Mouse (Mus musculus): Measurements from ENCODE around the gene Cdk5r2. TPM values are rescaled to one million over a fixed set of nuclear protein-coding genes. Genes with fewer than 3 reads are reported as not detected.

Gene Cdk5r2
- polyA plus RNA-seq, 1 experiment: 90.9 TPM

- TF ChIP-seq CTCF (IDR thresholded peaks at IDR 0.05; ENCODE audit: borderline replicate concordance, extremely low read depth, insufficient read depth, insufficient read length): peak; percentile 93
- no peak for TF ChIP-seq POLR2A (IDR thresholded peaks at IDR 0.05; ENCODE audit: borderline replicate concordance, extremely low read depth, insufficient read depth, insufficient read length, poor library complexity, severe bottlenecking)
- DNase-seq (ENCODE audit: low read depth): peak; percentile 86
Measured at GRCm38 (mm10) chr1:74880785-74881360, 26.1 kb downstream of the Cdk5r2 start.

GRCm38 (mm10) chr1:74882055-74882734 lies 27.5 kb downstream of the Cdk5r2 start:
- DNase-seq (ENCODE audit: low read depth): no peak
- no peak for TF ChIP-seq POLR2A (IDR thresholded peaks at IDR 0.05; ENCODE audit: borderline replicate concordance, extremely low read depth, insufficient read depth, insufficient read length, poor library complexity, severe bottlenecking)
- TF ChIP-seq CTCF (IDR thresholded peaks at IDR 0.05; ENCODE audit: borderline replicate concordance, extremely low read depth, insufficient read depth, insufficient read length): no peak

GRCm38 (mm10) chr1:74882828-74883227 lies 28.1 kb downstream of the Cdk5r2 start:
- no peak for DNase-seq (ENCODE audit: low read depth)
- TF ChIP-seq POLR2A (IDR thresholded peaks at IDR 0.05; ENCODE audit: borderline replicate concordance, extremely low read depth, insufficient read depth, insufficient read length, poor library complexity, severe bottlenecking): no peak
- no peak for TF ChIP-seq CTCF (IDR thresholded peaks at IDR 0.05; ENCODE audit: borderline replicate concordance, extremely low read depth, insufficient read depth, insufficient read length)

- TF ChIP-seq POLR2A (IDR thresholded peaks at IDR 0.05; ENCODE audit: borderline replicate concordance, extremely low read depth, insufficient read depth, insufficient read length, poor library complexity, severe bottlenecking): no peak
- no peak for TF ChIP-seq CTCF (IDR thresholded peaks at IDR 0.05; ENCODE audit: borderline replicate concordance, extremely low read depth, insufficient read depth, insufficient read length)
- DNase-seq (ENCODE audit: low read depth): no peak
Measured at GRCm38 (mm10) chr1:74883441-74883840, 28.7 kb downstream of the Cdk5r2 start.

GRCm38 (mm10) chr1:74884196-74885141 lies 29.7 kb downstream of the Cdk5r2 start:
- no peak for DNase-seq (ENCODE audit: low read depth)
- TF ChIP-seq POLR2A (IDR thresholded peaks at IDR 0.05; ENCODE audit: borderline replicate concordance, extremely low read depth, insufficient read depth, insufficient read length, poor library complexity, severe bottlenecking): no peak
- TF ChIP-seq CTCF (IDR thresholded peaks at IDR 0.05; ENCODE audit: borderline replicate concordance, extremely low read depth, insufficient read depth, insufficient read length): no peak

- TF ChIP-seq POLR2A (IDR thresholded peaks at IDR 0.05; ENCODE audit: borderline replicate concordance, extremely low read depth, insufficient read depth, insufficient read length, poor library complexity, severe bottlenecking): no peak
- TF ChIP-seq CTCF (IDR thresholded peaks at IDR 0.05; ENCODE audit: borderline replicate concordance, extremely low read depth, insufficient read depth, insufficient read length): no peak
- DNase-seq (ENCODE audit: low read depth): no peak
Measured at GRCm38 (mm10) chr1:74885369-74886042, 30.8 kb downstream of the Cdk5r2 start, which contains the start of gene Fev. Fev (minus strand) TSS chr1:74885419.

- no peak for DNase-seq (ENCODE audit: low read depth)
- TF ChIP-seq CTCF (IDR thresholded peaks at IDR 0.05; ENCODE audit: borderline replicate concordance, extremely low read depth, insufficient read depth, insufficient read length): no peak
- TF ChIP-seq POLR2A (IDR thresholded peaks at IDR 0.05; ENCODE audit: borderline replicate concordance, extremely low read depth, insufficient read depth, insufficient read length, poor library complexity, severe bottlenecking): no peak
Measured at GRCm38 (mm10) chr1:74891513-74891912, 36.8 kb downstream of the Cdk5r2 start.

GRCm38 (mm10) chr1:74892351-74893133 lies 37.8 kb downstream of the Cdk5r2 start:
- no peak for TF ChIP-seq CTCF (IDR thresholded peaks at IDR 0.05; ENCODE audit: borderline replicate concordance, extremely low read depth, insufficient read depth, insufficient read length)
- TF ChIP-seq POLR2A (IDR thresholded peaks at IDR 0.05; ENCODE audit: borderline replicate concordance, extremely low read depth, insufficient read depth, insufficient read length, poor library complexity, severe bottlenecking): no peak
- no peak for DNase-seq (ENCODE audit: low read depth)

- TF ChIP-seq CTCF (IDR thresholded peaks at IDR 0.05; ENCODE audit: borderline replicate concordance, extremely low read depth, insufficient read depth, insufficient read length) (peak; percentile 87), POLR2A (IDR thresholded peaks at IDR 0.05; ENCODE audit: borderline replicate concordance, extremely low read depth, insufficient read depth, insufficient read length, poor library complexity, severe bottlenecking) (no peak)
- peak; percentile 67 for DNase-seq (ENCODE audit: low read depth)
Measured at GRCm38 (mm10) chr1:74893134-74893855, 38.6 kb downstream of the Cdk5r2 start, which contains the start of gene Cryba2. Cryba2 (minus strand) TSS chr1:74893143.

Measured in brain, embryonic 14.5 days (tissue).